Mouse (Mus musculus): ENCODE results near the gene Sri. TPM values are rescaled to one million over a fixed set of nuclear protein-coding genes. Genes with fewer than 3 reads are reported as not detected.
A peak's percentile ranks its signal among the peaks of the same experiment; 100 is the strongest.

The Sri gene
- polyA plus RNA-seq, 1 experiment = 190 TPM

- TF ChIP-seq CTCF (IDR thresholded peaks at IDR 0.05; ENCODE audit: low read depth, low read length) (no peak), POLR2A (IDR thresholded peaks at IDR 0.05; ENCODE audit: borderline replicate concordance, low read depth, low read length) (no peak)
- Histone ChIP-seq H3K27ac (ENCODE audit: insufficient read depth, low read depth, low read length) (peak overlapping the region; percentile 97; the same call in 1 of the 2 replicates), H3K4me1 (ENCODE audit: control insufficient read depth, insufficient read depth, low read length) (peaks cover 11% of the 10 kb centered on the region), H3K4me3 (ENCODE audit: insufficient read depth, low read length) (peak overlapping the region; percentile 87)
Measured at GRCm38 (mm10) chr5:8057018-8057323, 11.1 kb downstream of the Sri start.

GRCm38 (mm10) chr5:8058056-8058455 lies 12.2 kb downstream of the Sri start:
- H3K4me1 ChIP-seq (ENCODE audit: control insufficient read depth, insufficient read depth, low read length) = peaks cover 11% of the 10 kb centered on the region
- no peak overlapping the region for H3K27ac ChIP-seq (ENCODE audit: insufficient read depth, low read depth, low read length)
- TF ChIP-seq CTCF (IDR thresholded peaks at IDR 0.05; ENCODE audit: low read depth, low read length) (no peak), POLR2A (IDR thresholded peaks at IDR 0.05; ENCODE audit: borderline replicate concordance, low read depth, low read length) (no peak)
- H3K4me3 ChIP-seq (ENCODE audit: insufficient read depth, low read length) = no peak overlapping the region

DNA sequence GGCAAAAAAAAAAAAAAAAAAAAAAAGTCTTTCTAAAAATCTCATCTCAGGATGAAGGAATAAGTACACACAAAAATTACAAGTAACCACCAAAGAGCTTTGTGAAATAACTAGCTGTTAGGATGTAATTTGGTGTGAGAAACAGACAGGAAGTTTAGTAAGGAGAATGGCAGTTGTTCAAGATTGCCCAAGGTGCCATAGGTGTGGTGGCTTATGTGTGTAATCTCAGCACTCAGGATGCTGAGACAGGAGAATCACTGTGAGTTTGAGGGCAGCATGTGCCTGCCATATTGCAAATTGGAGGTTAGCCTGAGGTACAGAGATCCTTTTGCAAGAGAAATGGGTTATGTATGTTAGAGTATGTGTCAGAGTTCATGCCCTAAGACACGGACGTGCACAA lies 16.6 kb downstream of the Sri start:
- Histone ChIP-seq H3K27ac (ENCODE audit: insufficient read depth, low read depth, low read length) (no peak overlapping the region), H3K4me1 (ENCODE audit: control insufficient read depth, insufficient read depth, low read length) (peaks cover 3% of the 10 kb centered on the region), H3K4me3 (ENCODE audit: insufficient read depth, low read length) (no peak overlapping the region)
- TF ChIP-seq CTCF (IDR thresholded peaks at IDR 0.05; ENCODE audit: low read depth, low read length) (no peak), POLR2A (IDR thresholded peaks at IDR 0.05; ENCODE audit: borderline replicate concordance, low read depth, low read length) (no peak)

DNA sequence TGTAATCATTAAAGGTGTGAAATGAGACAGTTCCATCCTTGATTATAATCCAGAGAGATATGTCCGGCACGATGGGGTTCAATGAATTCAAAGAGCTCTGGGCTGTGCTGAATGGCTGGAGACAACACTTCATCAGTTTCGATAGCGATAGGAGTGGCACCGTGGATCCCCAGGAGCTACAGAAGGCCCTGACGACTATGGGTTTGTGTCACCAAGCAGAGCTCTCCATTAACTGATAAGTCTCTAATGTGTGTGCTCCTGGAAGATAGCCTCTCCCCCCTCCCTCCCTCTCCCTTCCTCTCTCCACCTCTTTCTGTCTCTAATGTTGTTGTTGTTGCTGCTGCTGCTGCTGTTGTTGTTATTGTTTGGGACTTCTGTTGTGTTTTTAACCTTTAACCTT lies 17.3 kb downstream of the Sri start:
- no peak overlapping the region for H3K27ac ChIP-seq (ENCODE audit: insufficient read depth, low read depth, low read length)

DNA sequence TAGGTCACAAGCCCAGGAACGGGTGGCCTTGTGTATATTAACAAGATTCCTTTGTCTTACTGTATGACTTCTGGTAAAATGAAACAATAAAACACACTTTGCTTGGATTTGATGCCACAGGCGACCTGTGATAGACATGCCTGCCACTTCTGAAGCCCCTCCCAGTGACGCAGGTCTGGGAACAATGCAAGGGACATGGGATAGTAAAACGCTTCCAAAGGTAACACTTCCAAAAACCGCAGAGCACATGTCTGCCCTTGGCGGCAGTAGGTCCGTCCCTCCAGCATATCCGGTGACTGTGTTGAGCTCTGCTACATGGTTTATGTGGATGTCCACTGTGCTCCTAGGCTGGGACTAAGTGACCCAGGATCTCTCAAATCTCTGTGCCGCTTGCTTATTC lies 27.5 kb downstream of the Sri start:
- Histone ChIP-seq H3K4me3 (ENCODE audit: insufficient read depth, low read length) (no peak overlapping the region), H3K4me1 (ENCODE audit: control insufficient read depth, insufficient read depth, low read length) (no peaks in the 10 kb centered on the region), H3K27ac (ENCODE audit: insufficient read depth, low read depth, low read length) (no peak overlapping the region)
- TF ChIP-seq POLR2A (IDR thresholded peaks at IDR 0.05; ENCODE audit: borderline replicate concordance, low read depth, low read length) (no peak), CTCF (IDR thresholded peaks at IDR 0.05; ENCODE audit: low read depth, low read length) (no peak)

More for the DNA sequence above, 17.3 kb downstream of the Sri start:
- no peak overlapping the region for H3K4me3 ChIP-seq (ENCODE audit: insufficient read depth, low read length)
- TF ChIP-seq CTCF (IDR thresholded peaks at IDR 0.05; ENCODE audit: low read depth, low read length) (no peak), POLR2A (IDR thresholded peaks at IDR 0.05; ENCODE audit: borderline replicate concordance, low read depth, low read length) (no peak)
- no peaks in the 10 kb centered on the region for H3K4me1 ChIP-seq (ENCODE audit: control insufficient read depth, insufficient read depth, low read length)

GRCm38 (mm10) chr5:8073901-8074561 lies 28.2 kb downstream of the Sri start:
- no peak overlapping the region for H3K4me3 ChIP-seq (ENCODE audit: insufficient read depth, low read length)
- H3K4me1 ChIP-seq (ENCODE audit: control insufficient read depth, insufficient read depth, low read length) = no peaks in the 10 kb centered on the region
- TF ChIP-seq POLR2A (IDR thresholded peaks at IDR 0.05; ENCODE audit: borderline replicate concordance, low read depth, low read length) = no peak
- TF ChIP-seq CTCF (IDR thresholded peaks at IDR 0.05; ENCODE audit: low read depth, low read length) = no peak
- no peak overlapping the region for H3K27ac ChIP-seq (ENCODE audit: insufficient read depth, low read depth, low read length)

- TF ChIP-seq POLR2A (IDR thresholded peaks at IDR 0.05; ENCODE audit: borderline replicate concordance, low read depth, low read length) (no peak), CTCF (IDR thresholded peaks at IDR 0.05; ENCODE audit: low read depth, low read length) (no peak)
- no peak overlapping the region for H3K4me3 ChIP-seq (ENCODE audit: insufficient read depth, low read length)
- H3K4me1 ChIP-seq (ENCODE audit: control insufficient read depth, insufficient read depth, low read length) = no peaks in the 10 kb centered on the region
- H3K27ac ChIP-seq (ENCODE audit: insufficient read depth, low read depth, low read length) = no peak overlapping the region
Measured at GRCm38 (mm10) chr5:8077481-8077880, 31.6 kb downstream of the Sri start.

- Histone ChIP-seq H3K27ac (ENCODE audit: insufficient read depth, low read depth, low read length) (no peak overlapping the region), H3K4me1 (ENCODE audit: control insufficient read depth, insufficient read depth, low read length) (no peaks in the 10 kb centered on the region), H3K4me3 (ENCODE audit: insufficient read depth, low read length) (no peak overlapping the region)
- TF ChIP-seq CTCF (IDR thresholded peaks at IDR 0.05; ENCODE audit: low read depth, low read length) = no peak
- no peak for TF ChIP-seq POLR2A (IDR thresholded peaks at IDR 0.05; ENCODE audit: borderline replicate concordance, low read depth, low read length)
Measured at GRCm38 (mm10) chr5:8082800-8083509, 37.1 kb downstream of the Sri start.

DNA sequence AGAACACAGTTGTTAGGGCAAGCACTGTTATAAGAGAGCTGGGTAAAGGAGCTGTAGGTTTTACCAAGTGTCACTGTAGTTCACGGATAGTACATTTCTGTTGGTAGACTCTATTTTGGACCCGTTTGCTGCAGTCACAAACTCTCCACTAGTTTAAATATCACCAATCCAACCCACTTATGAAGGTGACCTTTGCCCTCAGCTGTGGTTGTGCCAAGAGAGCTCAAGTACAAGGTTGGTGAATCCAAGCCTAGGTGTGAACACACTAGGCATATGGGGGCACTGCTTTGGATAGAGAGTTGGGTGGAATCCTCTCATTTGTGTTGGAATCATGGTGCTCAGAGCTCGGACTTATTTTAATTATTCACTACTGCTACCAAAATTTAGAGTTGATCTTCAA lies 39.8 kb downstream of the Sri start:
- Histone ChIP-seq H3K27ac (ENCODE audit: insufficient read depth, low read depth, low read length) (no peak overlapping the region), H3K4me3 (ENCODE audit: insufficient read depth, low read length) (no peak overlapping the region), H3K4me1 (ENCODE audit: control insufficient read depth, insufficient read depth, low read length) (no peaks in the 10 kb centered on the region)
- TF ChIP-seq POLR2A (IDR thresholded peaks at IDR 0.05; ENCODE audit: borderline replicate concordance, low read depth, low read length) = no peak
- no peak for TF ChIP-seq CTCF (IDR thresholded peaks at IDR 0.05; ENCODE audit: low read depth, low read length)

- TF ChIP-seq POLR2A (IDR thresholded peaks at IDR 0.05; ENCODE audit: borderline replicate concordance, low read depth, low read length) (no peak), CTCF (IDR thresholded peaks at IDR 0.05; ENCODE audit: low read depth, low read length) (no peak)
- Histone ChIP-seq H3K27ac (ENCODE audit: insufficient read depth, low read depth, low read length) (no peak overlapping the region), H3K4me3 (ENCODE audit: insufficient read depth, low read length) (no peak overlapping the region), H3K4me1 (ENCODE audit: control insufficient read depth, insufficient read depth, low read length) (no peaks in the 10 kb centered on the region)
Measured at GRCm38 (mm10) chr5:8088147-8088546, 42.3 kb downstream of the Sri start.

All from bone marrow macrophage, adult 2 months (primary cell).